Mouse (Mus musculus): Measurements from ENCODE around the gene Cd300lf. TPM values are rescaled to one million over a fixed set of nuclear protein-coding genes. Genes with fewer than 3 reads are reported as not detected.

Cd300lf gene
- polyA plus RNA-seq, 1 experiment from 2014 or later, result 0.33 TPM

DNA sequence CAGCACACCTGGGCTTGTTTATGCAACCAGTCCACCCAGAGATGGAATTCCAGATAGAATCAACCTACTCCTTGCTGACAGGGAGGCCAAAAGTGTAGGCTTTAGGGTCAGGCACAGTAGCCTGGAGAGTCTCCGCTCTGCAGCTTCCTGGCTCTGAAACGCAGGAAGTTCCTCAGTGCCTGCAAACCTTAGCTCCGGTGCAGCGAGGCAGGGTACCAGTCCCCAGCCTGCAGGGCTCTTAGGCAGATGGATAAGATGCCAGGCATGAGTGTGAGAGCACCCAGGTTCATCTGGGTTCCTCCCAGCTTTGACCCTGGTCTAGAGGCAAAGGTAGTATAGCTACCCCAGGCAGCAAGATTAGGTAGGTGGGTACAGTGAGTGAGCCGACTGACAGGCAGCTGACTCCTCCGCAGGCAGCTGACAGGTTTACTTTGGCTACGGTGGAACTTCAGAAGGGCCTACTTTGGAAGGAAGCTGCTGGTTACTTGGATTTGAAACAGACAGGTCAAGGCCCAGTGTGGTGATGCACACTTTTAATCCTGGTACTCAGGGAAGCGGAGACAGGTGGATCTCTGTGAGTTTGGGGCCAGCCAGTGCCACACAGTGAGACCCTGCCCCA is 33.9 kb upstream of the Cd300lf start:
- WGBS, result 55% methylated on average over 8 of the region's 8 CpGs
- Histone ChIP-seq H3K27ac (no peak overlapping the region), H3K9me3 (replicated peaks; ENCODE audit: low read length) (no peaks in the 10 kb centered on the region), H3K4me2 (ENCODE audit: low read length) (no peak overlapping the region), H3K4me1 (replicated peaks; ENCODE audit: insufficient read depth, low read length) (peaks cover 30% of the 10 kb centered on the region), H3K27me3 (ENCODE audit: insufficient read depth, low read length) (no peaks in the 10 kb centered on the region), H3K36me3 (ENCODE audit: insufficient read depth, low read length) (0 out of 2 replicates have a peak, but pooled peaks cover 4% of the 10 kb centered on the region), H3K4me3 (replicated peaks; ENCODE audit: low read depth, low read length) (no peak overlapping the region), H3K9ac (ENCODE audit: low read depth, low read length) (no peak overlapping the region)
- DNase-seq (ENCODE audit: low spot score) (no peak), ATAC-seq (replicated peaks; ENCODE audit: low FRiP score, low read depth) (no peak)
- no peak for TF ChIP-seq CTCF (IDR thresholded peaks at IDR 0.05; ENCODE audit: low read depth)

DNA sequence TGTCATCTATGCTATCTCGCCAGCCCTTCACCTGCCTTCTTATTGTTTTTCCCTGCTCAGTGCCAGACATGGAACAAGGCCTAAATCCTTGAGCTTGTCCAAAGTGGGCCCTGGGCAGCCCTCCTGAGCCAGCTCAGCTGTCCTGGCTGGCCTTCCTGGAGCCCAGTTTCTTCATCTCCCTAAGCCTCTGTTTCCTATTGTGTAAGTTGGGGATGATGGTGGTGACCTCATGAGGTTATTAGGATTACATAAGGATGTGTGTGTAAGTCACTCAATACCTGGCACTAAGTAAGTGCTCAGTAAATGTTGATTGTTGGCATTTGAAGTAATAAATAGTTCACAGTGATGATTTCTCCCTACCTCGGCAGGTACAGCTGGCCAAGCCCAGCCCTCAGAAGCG is 33.0 kb upstream of the Cd300lf start:
- no peak for TF ChIP-seq CTCF (IDR thresholded peaks at IDR 0.05; ENCODE audit: low read depth)
- 0 out of 2 replicates have a peak, but pooled peaks cover 4% of the 10 kb centered on the region for H3K36me3 ChIP-seq (ENCODE audit: insufficient read depth, low read length)
- H3K27ac ChIP-seq, result no peak overlapping the region
- no peak for ATAC-seq (replicated peaks; ENCODE audit: low FRiP score, low read depth)
- no peak for DNase-seq (ENCODE audit: low spot score)
- no peak overlapping the region for H3K9ac ChIP-seq (ENCODE audit: low read depth, low read length)
- 78% methylated on average over 3 of the region's 3 CpGs for WGBS
- H3K9me3 ChIP-seq (replicated peaks; ENCODE audit: low read length), result no peaks in the 10 kb centered on the region
- no peak overlapping the region for H3K4me3 ChIP-seq (replicated peaks; ENCODE audit: low read depth, low read length)
- no peak overlapping the region for H3K4me2 ChIP-seq (ENCODE audit: low read length)
- peaks cover 24% of the 10 kb centered on the region for H3K4me1 ChIP-seq (replicated peaks; ENCODE audit: insufficient read depth, low read length)
- no peaks in the 10 kb centered on the region for H3K27me3 ChIP-seq (ENCODE audit: insufficient read depth, low read length)

DNA sequence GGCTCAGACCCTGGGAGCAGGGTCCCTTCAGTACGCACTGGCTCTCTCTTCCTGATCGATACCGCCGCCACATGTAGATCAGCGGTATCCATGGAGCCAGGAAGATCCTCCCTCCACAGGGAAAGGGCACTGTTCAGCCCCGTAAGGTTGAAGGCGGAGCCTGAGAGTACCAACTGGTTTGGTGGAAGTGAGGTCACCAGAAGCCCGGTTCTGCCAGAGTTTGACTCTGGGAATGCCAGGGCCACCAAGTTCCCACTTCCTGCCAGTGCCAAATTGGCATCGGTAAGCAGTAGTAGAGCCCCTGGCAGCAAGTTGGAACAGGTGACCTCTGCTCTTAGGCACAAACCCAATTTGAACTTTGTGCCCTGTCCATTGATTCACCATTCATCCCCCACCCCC is 31.2 kb upstream of the Cd300lf start:
- H3K9ac ChIP-seq (ENCODE audit: low read depth, low read length), result peak overlapping the region; percentile 83
- H3K4me2 ChIP-seq (ENCODE audit: low read length), result peak overlapping the region; percentile 82
- H3K4me1 ChIP-seq (replicated peaks; ENCODE audit: insufficient read depth, low read length), result peaks cover 16% of the 10 kb centered on the region
- ATAC-seq (replicated peaks; ENCODE audit: low FRiP score, low read depth) (0 out of 2 replicates have a peak, but pooled peaks have one; percentile 14), DNase-seq (ENCODE audit: low spot score) (peak; percentile 52)
- TF ChIP-seq CTCF (IDR thresholded peaks at IDR 0.05; ENCODE audit: low read depth), result no peak
- H3K4me3 ChIP-seq (replicated peaks; ENCODE audit: low read depth, low read length), result peak overlapping the region; percentile 81
- no peaks in the 10 kb centered on the region for H3K27me3 ChIP-seq (ENCODE audit: insufficient read depth, low read length)
- 3% methylated on average over 9 of the region's 9 CpGs for WGBS
- H3K27ac ChIP-seq, result peak overlapping the region; percentile 88
- H3K9me3 ChIP-seq (replicated peaks; ENCODE audit: low read length), result no peaks in the 10 kb centered on the region
- 0 out of 2 replicates have a peak, but pooled peaks cover 4% of the 10 kb centered on the region for H3K36me3 ChIP-seq (ENCODE audit: insufficient read depth, low read length)

DNA sequence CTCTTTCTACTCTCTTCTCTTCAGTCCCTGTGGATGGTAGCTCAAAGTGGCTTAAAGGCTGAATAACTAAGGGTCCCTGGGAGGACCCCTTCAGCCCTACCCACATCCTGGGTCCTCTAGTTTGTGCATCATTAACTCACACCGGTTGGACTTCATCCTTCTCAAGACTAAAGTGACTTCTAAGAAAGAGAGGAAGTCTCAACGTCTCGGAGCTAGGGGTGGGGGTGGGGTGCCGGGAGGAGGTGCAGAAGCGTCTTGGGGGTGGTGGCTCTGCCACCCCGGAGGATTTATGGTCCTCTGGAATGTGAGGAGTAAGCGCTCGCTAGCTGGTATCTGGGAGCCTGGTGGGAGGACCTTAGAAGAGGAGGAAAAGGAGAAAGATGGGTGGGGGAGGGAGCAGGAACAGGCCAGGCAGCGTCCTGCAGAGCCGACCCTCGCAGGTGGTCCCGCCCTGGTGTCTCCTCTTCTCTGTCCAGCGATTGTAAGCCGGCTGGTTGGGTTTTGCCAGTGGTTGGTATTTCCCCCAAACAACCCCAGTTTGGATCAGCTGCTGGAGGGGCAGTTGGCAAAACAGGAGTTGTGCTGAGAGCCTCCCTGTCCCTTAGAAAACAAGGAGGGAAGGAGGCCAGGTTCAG is 30.7 kb upstream of the Cd300lf start:
- H3K4me1 ChIP-seq (replicated peaks; ENCODE audit: insufficient read depth, low read length), result peaks cover 16% of the 10 kb centered on the region
- H3K9me3 ChIP-seq (replicated peaks; ENCODE audit: low read length), result no peaks in the 10 kb centered on the region
- DNase-seq (ENCODE audit: low spot score), result peak; percentile 86
- H3K36me3 ChIP-seq (ENCODE audit: insufficient read depth, low read length), result 0 out of 2 replicates have a peak, but pooled peaks cover 4% of the 10 kb centered on the region
- peak overlapping the region; percentile 88 for H3K27ac ChIP-seq
- peak overlapping the region; percentile 82 for H3K4me2 ChIP-seq (ENCODE audit: low read length)
- no peaks in the 10 kb centered on the region for H3K27me3 ChIP-seq (ENCODE audit: insufficient read depth, low read length)
- H3K4me3 ChIP-seq (replicated peaks; ENCODE audit: low read depth, low read length), result peak overlapping the region; percentile 81
- no peak for TF ChIP-seq CTCF (IDR thresholded peaks at IDR 0.05; ENCODE audit: low read depth)
- peak overlapping the region; percentile 83 for H3K9ac ChIP-seq (ENCODE audit: low read depth, low read length)
- WGBS, result 0% methylated on average over 13 of the region's 14 CpGs
- ATAC-seq (replicated peaks; ENCODE audit: low FRiP score, low read depth), result 0 out of 2 replicates have a peak, but pooled peaks have one; percentile 12

DNA sequence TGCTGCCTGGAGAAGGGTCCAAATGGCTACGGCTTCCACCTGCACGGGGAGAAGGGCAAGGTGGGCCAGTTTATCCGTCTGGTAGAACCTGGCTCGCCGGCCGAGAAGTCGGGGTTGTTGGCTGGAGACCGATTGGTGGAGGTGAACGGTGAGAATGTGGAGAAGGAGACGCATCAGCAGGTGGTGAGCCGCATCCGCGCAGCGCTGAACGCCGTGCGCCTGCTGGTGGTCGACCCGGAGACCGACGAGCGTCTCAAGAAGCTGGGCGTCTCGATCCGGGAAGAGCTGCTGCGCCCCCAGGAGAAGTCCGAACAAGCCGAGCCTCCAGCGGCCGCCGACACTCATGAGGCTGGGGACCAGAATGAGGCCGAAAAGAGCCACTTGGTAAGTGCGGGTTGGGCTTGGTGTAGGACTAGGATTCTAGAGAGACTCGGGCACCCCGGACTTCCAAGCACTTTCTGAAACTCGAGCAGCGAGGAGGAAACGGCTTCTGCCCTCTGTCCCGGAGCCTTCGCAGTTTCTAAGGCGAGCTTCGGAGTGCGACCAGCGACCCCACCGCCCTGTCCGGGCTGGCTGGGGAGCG is 29.9 kb upstream of the Cd300lf start:
- ATAC-seq (replicated peaks; ENCODE audit: low FRiP score, low read depth) (0 out of 2 replicates have a peak, but pooled peaks have one; percentile 6), DNase-seq (ENCODE audit: low spot score) (peak; percentile 65)
- WGBS, result under 1% methylated on average over 47 of the region's 47 CpGs
- 0 out of 2 replicates have a peak, but pooled peaks have one; percentile 22 for TF ChIP-seq CTCF (IDR thresholded peaks at IDR 0.05; ENCODE audit: low read depth)
- H3K36me3 ChIP-seq (ENCODE audit: insufficient read depth, low read length), result no peaks in the 10 kb centered on the region
- peak overlapping the region; percentile 81 for H3K4me3 ChIP-seq (replicated peaks; ENCODE audit: low read depth, low read length)
- no peaks in the 10 kb centered on the region for H3K27me3 ChIP-seq (ENCODE audit: insufficient read depth, low read length)
- peak overlapping the region; percentile 83 for H3K9ac ChIP-seq (ENCODE audit: low read depth, low read length)
- peak overlapping the region; percentile 88 for H3K27ac ChIP-seq
- H3K4me2 ChIP-seq (ENCODE audit: low read length), result peak overlapping the region; percentile 82
- H3K4me1 ChIP-seq (replicated peaks; ENCODE audit: insufficient read depth, low read length), result peaks cover 16% of the 10 kb centered on the region
- no peaks in the 10 kb centered on the region for H3K9me3 ChIP-seq (replicated peaks; ENCODE audit: low read length)

DNA sequence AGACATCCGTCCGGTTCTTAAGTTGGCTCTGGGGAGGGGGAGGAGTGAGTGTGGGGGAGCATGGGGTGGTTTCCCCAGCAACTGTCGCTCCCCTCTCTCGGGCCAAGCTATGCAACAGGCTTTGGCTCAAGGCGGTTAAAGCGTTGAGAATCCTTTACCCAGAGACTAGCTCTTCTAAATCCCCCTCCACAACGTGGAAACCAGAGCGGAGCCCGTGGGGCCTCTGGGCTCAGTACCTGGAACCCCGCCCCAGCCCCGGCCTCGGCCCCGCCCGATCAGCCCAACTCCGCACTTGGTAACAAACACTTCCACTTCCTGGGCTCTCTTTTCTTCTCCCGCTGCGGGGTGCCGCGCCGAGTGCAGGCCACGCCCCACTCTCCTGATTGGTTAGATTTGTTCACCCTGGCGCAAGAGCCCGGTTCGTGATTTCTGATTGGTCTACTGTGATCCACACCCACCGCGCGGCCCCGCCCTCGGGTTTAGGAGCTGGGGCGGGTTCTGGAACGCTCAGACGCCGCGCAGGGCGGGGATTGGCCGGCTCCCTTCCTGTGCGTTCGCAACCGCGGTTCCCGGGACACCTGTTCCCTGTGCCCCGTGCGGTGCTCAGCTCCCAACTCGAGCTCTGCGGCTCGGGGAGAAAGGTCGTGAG is 29.2 kb upstream of the Cd300lf start, which contains the start of gene Slc9a3r1:
TSS of gene Slc9a3r1 (plus strand) at position 510 of the 649 bp plus-strand sequence.
- DNase-seq (ENCODE audit: low spot score) (peak; percentile 99), ATAC-seq (replicated peaks; ENCODE audit: low FRiP score, low read depth) (peak; percentile 92)
- peaks cover 16% of the 10 kb centered on the region for H3K4me1 ChIP-seq (replicated peaks; ENCODE audit: insufficient read depth, low read length)
- no peak for TF ChIP-seq CTCF (IDR thresholded peaks at IDR 0.05; ENCODE audit: low read depth)
- WGBS, result under 1% methylated on average over 47 of the region's 47 CpGs
- peak within 1 kb of the TSS; percentile 82 for H3K4me2 ChIP-seq (ENCODE audit: low read length)
- no peaks in the 10 kb centered on the region for H3K36me3 ChIP-seq (ENCODE audit: insufficient read depth, low read length)
- peak within 1 kb of the TSS; percentile 81 for H3K4me3 ChIP-seq (replicated peaks; ENCODE audit: low read depth, low read length)
- no peaks in the 10 kb centered on the region for H3K27me3 ChIP-seq (ENCODE audit: insufficient read depth, low read length)
- peak within 1 kb of the TSS; percentile 88 for H3K27ac ChIP-seq
- H3K9me3 ChIP-seq (replicated peaks; ENCODE audit: low read length), result no peaks in the 10 kb centered on the region
- peak within 1 kb of the TSS; percentile 83 for H3K9ac ChIP-seq (ENCODE audit: low read depth, low read length)

All from kidney, postnatal 0 days (tissue).